Mouse (Mus musculus): ENCODE measurements at regions not wholly inside any gene's neighbourhood (a gene's known extent, or its start where the extent isn't known, plus 50 kb on each side); places are given as distances from the start of the nearest gene placed in this dataset.
A peak's percentile ranks its signal among the peaks of the same experiment; 100 is the strongest.

DNA sequence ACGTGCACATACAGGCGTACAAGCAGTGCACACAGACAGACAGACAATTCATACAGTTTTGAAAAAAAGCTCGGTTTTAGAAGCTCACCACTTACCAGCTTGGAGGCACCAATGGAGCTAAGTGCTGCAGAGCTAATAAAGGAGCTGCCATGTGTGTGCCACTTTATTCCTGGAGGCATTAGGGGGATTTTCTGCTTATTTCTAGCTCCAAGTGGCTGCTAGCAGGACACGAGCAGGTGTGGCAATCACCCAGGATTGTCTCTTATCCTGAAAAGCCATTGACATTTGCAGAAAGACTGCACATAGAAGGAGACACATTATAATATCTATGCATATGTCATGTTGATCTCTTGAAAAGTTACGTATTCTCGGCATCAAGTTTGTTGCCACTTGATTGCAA is 472.5 kb downstream of the Slc4a3 start:
- Histone ChIP-seq H3K9ac (no peak overlapping the region), H3K4me2 (replicated peaks) (no peak overlapping the region), H3K4me1 (no peaks in the 10 kb centered on the region), H3K27me3 (no peaks in the 10 kb centered on the region), H3K36me3 (no peaks in the 10 kb centered on the region), H3K4me3 (replicated peaks) (no peak overlapping the region), H3K9me3 (replicated peaks) (no peaks in the 10 kb centered on the region), H3K27ac (replicated peaks) (no peak overlapping the region)
- 70% methylated on average over 6 of the region's 6 CpGs for WGBS
- ATAC-seq (ENCODE audit: insufficient number of reproducible peaks, low FRiP score, low TSS enrichment, low read depth): no peak

DNA sequence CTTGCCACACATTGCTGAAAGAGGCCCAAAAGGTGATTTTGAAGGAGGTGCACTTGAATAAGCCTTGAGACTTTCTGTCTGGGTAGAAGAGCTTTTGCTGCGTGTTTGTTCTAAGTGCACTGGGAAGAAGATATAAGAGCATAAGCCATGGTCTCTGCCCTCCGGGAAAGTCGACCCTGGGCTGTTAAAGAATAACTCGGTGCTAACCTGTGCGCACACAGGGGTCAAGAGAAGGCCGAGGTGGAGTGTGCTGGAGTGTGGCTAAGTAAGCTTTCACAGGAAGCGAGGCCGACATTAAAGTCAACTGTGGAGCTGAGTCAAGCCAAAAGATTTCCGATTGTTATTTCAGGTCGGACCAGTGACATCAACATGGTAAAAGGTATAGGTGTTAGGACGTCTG is 473.0 kb downstream of the Slc4a3 start:
- Histone ChIP-seq H3K9ac (no peak overlapping the region), H3K4me2 (replicated peaks) (no peak overlapping the region), H3K27ac (replicated peaks) (no peak overlapping the region), H3K4me1 (no peaks in the 10 kb centered on the region), H3K9me3 (replicated peaks) (no peaks in the 10 kb centered on the region), H3K27me3 (no peaks in the 10 kb centered on the region), H3K36me3 (no peaks in the 10 kb centered on the region), H3K4me3 (replicated peaks) (no peak overlapping the region)
- 73% methylated on average over 11 of the region's 11 CpGs for WGBS
- no peak for ATAC-seq (ENCODE audit: insufficient number of reproducible peaks, low FRiP score, low TSS enrichment, low read depth)

DNA sequence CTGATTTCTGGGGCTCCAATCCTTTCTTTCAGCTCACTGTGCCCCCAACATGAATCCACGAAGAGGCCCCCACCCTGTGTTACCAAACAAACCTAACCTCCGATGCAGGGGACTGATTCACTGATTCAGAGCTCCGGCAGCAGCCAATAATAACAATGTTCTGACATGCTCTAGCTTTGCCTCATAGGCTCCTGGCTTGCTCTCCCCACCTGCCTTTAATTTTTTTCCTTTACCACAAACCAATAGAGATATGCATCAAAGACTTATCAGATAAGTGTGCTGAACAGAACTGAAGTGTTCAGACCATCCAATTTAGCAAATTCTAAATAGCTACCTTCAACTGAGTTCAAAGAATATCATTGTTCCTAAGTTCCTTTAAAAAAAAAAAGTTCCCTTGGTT is 478.6 kb downstream of the Slc4a3 start:
- peaks cover 9% of the 10 kb centered on the region for H3K4me1 ChIP-seq
- H3K36me3 ChIP-seq: no peaks in the 10 kb centered on the region
- no peak for ATAC-seq (ENCODE audit: insufficient number of reproducible peaks, low FRiP score, low TSS enrichment, low read depth)
- H3K4me3 ChIP-seq (replicated peaks): no peak overlapping the region
- no peaks in the 10 kb centered on the region for H3K27me3 ChIP-seq
- H3K4me2 ChIP-seq (replicated peaks): no peak overlapping the region
- no peaks in the 10 kb centered on the region for H3K9me3 ChIP-seq (replicated peaks)
- 18% methylated on average over 3 of the region's 3 CpGs for WGBS
- H3K27ac ChIP-seq (replicated peaks): peak overlapping the region; percentile 14; the same call in 1 of the 2 replicates
- H3K9ac ChIP-seq: no peak overlapping the region

DNA sequence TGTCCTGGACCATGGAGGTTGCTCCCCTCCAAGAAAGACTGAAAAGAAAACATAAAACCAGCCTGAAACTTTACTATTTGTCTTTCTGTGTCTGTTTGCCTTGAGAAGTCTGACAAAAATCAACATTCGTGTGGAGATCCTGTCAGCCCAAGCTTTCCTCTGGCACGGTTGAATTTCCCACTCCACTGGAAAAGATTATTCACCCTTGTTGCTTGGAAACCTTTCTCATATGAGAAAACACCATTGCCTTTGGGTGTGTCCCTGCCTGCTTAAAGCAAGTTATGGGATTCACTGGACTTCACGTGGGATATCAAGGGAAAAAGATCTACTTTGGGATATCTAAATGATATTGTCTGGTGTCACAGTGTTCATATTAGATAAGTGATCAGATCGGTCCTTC is 479.3 kb downstream of the Slc4a3 start:
- Histone ChIP-seq H3K9me3 (replicated peaks) (no peaks in the 10 kb centered on the region), H3K4me1 (peaks cover 9% of the 10 kb centered on the region), H3K4me3 (replicated peaks) (no peak overlapping the region), H3K27ac (replicated peaks) (peak overlapping the region; percentile 65; the same call in 1 of the 2 replicates), H3K9ac (no peak overlapping the region), H3K4me2 (replicated peaks) (no peak overlapping the region), H3K27me3 (no peaks in the 10 kb centered on the region), H3K36me3 (no peaks in the 10 kb centered on the region)
- 43% methylated on average over 4 of the region's 4 CpGs for WGBS
- no peak for ATAC-seq (ENCODE audit: insufficient number of reproducible peaks, low FRiP score, low TSS enrichment, low read depth)

DNA sequence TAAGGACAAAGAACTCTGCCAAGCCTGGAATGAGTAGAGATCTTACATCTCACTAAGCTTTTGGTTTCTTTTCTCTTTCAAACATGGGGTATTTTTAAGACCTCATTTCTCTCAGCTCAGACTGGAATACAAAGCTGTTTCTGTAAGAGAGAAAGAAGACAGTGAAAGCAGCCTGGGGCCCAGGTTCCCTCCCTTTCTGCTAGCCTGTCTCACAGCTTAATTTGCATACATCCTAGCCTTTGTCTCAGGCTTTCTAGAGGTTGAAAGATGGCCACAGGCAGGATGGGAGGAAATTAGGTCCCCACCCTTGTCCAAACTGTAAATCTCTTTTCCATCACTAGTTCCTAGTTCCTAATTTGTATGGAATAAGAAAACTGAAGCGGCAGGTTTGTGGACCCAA is 483.0 kb downstream of the Slc4a3 start:
- H3K4me2 ChIP-seq (replicated peaks): no peak overlapping the region
- no peaks in the 10 kb centered on the region for H3K9me3 ChIP-seq (replicated peaks)
- no peaks in the 10 kb centered on the region for H3K27me3 ChIP-seq
- 70% methylated on average over 1 of the region's 1 CpGs for WGBS
- no peak overlapping the region for H3K9ac ChIP-seq
- no peak overlapping the region for H3K4me3 ChIP-seq (replicated peaks)
- ATAC-seq (ENCODE audit: insufficient number of reproducible peaks, low FRiP score, low TSS enrichment, low read depth): no peak
- H3K4me1 ChIP-seq: peaks cover 9% of the 10 kb centered on the region
- H3K36me3 ChIP-seq: no peaks in the 10 kb centered on the region
- H3K27ac ChIP-seq (replicated peaks): no peak overlapping the region

DNA sequence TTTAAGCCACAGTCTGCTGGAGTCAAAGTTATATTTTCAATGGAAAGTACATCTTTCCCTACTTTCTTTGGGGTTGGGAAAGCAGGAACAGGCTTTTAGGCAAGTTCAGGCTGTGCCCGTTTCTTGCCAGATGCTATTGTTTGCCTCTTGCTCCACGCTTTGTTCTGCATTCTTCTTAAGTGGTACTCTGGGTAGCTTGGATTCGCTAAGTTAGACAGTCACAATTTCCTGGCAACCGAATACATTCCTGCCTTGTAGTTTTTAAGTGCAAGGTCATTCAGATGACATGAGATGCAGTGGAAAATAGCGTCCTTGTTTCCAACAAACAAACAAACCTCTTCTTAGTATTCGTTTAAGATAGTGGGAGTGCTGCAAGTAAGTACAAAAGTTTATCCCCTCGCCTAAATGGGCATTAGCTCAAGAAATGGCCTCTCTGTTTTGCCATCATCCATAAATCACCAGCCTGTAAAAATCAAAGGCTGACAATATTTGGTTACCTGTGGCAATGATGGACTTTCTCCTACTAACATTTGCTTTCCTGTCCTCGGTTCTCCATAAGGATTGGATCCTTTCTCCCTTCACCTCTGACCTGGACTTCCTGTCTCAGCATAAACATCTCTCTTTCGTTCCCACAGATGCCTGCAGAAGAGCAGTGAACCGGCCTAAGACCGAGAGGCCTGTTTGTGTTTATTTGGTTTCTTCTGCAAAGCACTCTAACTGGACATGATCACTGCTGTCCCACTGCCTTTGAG is 485.3 kb downstream of the Slc4a3 start:
- Histone ChIP-seq H3K27me3 (no peaks in the 10 kb centered on the region), H3K9ac (no peak overlapping the region), H3K4me2 (replicated peaks) (no peak overlapping the region), H3K27ac (replicated peaks) (no peak overlapping the region), H3K4me3 (replicated peaks) (no peak overlapping the region), H3K9me3 (replicated peaks) (no peaks in the 10 kb centered on the region), H3K36me3 (no peaks in the 10 kb centered on the region), H3K4me1 (no peaks in the 10 kb centered on the region)
- ATAC-seq (ENCODE audit: insufficient number of reproducible peaks, low FRiP score, low TSS enrichment, low read depth): no peak
- WGBS: 41% methylated on average over 11 of the region's 11 CpGs

DNA sequence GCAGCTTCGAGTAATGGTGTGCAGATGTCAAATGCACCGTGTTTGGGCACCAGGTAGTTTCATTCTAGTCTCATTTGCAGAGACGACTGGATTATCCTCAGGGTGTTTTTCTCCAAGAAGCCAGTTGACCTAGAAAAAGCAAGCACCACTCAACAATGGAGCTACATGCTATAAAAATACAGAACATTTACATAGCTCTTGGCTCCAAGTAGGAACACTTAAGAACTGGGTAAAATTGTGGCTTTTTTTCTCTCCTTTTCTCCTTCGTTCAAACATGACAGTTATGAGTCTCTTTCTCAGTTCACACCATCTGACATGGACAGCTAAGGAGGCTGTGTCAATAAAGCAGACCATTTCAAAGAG is 485.8 kb downstream of the Slc4a3 start:
- no peak overlapping the region for H3K4me2 ChIP-seq (replicated peaks)
- H3K27ac ChIP-seq (replicated peaks): no peak overlapping the region
- H3K27me3 ChIP-seq: no peaks in the 10 kb centered on the region
- no peak for ATAC-seq (ENCODE audit: insufficient number of reproducible peaks, low FRiP score, low TSS enrichment, low read depth)
- no peak overlapping the region for H3K4me3 ChIP-seq (replicated peaks)
- WGBS: 24% methylated on average over 4 of the region's 4 CpGs
- H3K9me3 ChIP-seq (replicated peaks): no peaks in the 10 kb centered on the region
- H3K9ac ChIP-seq: no peak overlapping the region
- no peaks in the 10 kb centered on the region for H3K36me3 ChIP-seq
- no peaks in the 10 kb centered on the region for H3K4me1 ChIP-seq

DNA sequence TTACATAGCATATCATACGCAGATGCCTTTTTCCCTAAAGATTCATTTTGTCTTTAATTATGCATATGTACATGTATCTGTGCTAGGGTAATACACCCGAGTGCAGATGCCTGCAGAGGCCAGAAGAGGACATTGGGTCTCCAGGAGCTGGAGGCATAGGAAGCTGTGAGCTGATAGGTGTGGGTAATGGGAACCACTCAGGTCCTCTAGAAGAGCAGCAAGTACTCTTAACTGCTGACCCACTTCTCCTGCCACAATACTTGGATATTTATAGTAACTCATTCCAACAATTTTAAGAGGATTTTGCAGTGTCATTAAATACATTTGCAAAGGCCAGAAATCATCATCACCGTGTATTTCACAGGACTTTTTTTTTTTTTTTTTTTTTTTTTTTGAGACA is 486.6 kb downstream of the Slc4a3 start:
- Histone ChIP-seq H3K27ac (replicated peaks) (no peak overlapping the region), H3K4me3 (replicated peaks) (no peak overlapping the region), H3K9ac (no peak overlapping the region), H3K27me3 (no peaks in the 10 kb centered on the region), H3K9me3 (replicated peaks) (no peaks in the 10 kb centered on the region), H3K4me1 (no peaks in the 10 kb centered on the region), H3K36me3 (no peaks in the 10 kb centered on the region), H3K4me2 (replicated peaks) (no peak overlapping the region)
- ATAC-seq (ENCODE audit: insufficient number of reproducible peaks, low FRiP score, low TSS enrichment, low read depth): no peak
- WGBS: 82% methylated on average over 3 of the region's 3 CpGs

DNA sequence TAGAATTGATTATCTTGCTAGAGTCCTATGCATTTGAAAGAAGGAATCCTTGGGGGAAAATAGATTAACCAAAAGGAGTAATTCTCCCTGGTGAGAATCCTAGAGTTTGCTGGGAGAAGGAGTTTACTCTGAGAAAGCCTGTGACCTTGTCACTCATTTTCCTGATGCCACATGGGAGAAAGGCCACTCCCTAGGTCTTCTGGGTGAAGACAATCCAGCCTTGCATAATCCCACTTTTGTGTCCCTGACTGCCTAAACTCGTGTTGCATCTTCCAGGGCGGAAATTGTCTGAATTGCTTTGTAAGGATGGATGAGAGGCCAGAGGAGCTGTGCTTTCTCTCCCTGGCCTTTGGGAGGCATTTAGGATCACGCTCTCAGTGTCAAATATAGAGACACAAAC is 490.2 kb downstream of the Slc4a3 start:
- H3K4me2 ChIP-seq (replicated peaks): no peak overlapping the region
- H3K4me3 ChIP-seq (replicated peaks): no peak overlapping the region
- no peaks in the 10 kb centered on the region for H3K4me1 ChIP-seq
- no peak for ATAC-seq (ENCODE audit: insufficient number of reproducible peaks, low FRiP score, low TSS enrichment, low read depth)
- H3K9me3 ChIP-seq (replicated peaks): no peaks in the 10 kb centered on the region
- no peaks in the 10 kb centered on the region for H3K27me3 ChIP-seq
- no peaks in the 10 kb centered on the region for H3K36me3 ChIP-seq
- no peak overlapping the region for H3K9ac ChIP-seq
- 50% methylated on average over 3 of the region's 3 CpGs for WGBS
- H3K27ac ChIP-seq (replicated peaks): no peak overlapping the region

DNA sequence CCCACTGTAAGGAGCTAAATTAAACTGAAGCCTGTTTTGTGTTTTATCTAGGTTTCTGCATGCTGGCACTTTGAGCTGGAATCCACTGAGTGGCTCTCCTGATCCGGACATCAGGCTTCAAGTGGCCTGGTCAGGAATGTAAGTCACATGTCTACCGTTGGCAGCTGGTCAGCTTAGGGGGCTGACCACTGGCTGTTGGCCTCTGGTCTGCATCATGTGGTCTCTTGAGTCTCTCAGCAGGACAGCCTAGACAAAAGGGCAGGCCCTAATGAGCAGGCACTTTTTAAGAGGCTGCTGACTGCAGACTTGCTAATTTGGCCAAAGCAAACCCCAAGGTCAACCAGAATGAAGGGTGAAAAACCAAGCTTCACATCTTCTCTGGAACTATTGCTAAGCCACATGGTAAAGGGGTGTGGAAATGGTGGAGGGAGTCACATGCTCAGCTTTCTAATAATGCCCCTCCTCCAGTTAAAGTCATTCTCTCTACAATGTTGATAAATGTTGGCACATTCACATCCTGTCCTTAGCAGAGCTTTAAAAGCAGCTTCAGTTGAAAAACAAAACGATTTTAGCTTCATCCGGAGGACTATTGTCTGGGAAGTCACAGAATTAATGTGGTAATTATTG is 493.1 kb downstream of the Slc4a3 start:
- Histone ChIP-seq H3K36me3 (no peaks in the 10 kb centered on the region), H3K4me1 (no peaks in the 10 kb centered on the region), H3K4me2 (replicated peaks) (no peak overlapping the region), H3K9me3 (replicated peaks) (no peaks in the 10 kb centered on the region), H3K4me3 (replicated peaks) (no peak overlapping the region), H3K27ac (replicated peaks) (no peak overlapping the region), H3K9ac (no peak overlapping the region), H3K27me3 (0 out of 2 replicates have a peak, but pooled peaks cover 2% of the 10 kb centered on the region)
- WGBS: 65% methylated on average over 4 of the region's 4 CpGs
- ATAC-seq (ENCODE audit: insufficient number of reproducible peaks, low FRiP score, low TSS enrichment, low read depth): no peak

DNA sequence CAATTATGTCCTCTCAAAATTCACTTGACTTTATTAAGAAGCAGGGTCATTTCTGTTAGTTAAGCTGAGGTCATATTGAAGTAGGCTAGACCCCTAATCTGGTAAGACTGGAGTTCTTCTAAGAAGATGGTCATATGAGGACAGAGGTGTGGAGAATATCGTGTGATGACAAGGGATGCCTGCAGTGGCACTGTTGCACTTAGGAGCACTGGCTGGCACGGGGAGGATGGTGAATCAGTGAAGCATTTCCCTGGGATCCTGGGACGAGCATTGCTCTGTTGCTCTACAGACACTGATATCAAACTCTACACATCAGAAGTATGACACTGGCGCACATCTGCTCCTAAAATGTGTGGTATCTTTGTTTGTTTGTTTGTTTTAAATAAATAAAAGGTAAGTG is 493.6 kb downstream of the Slc4a3 start:
- Histone ChIP-seq H3K36me3 (no peaks in the 10 kb centered on the region), H3K4me1 (no peaks in the 10 kb centered on the region), H3K27me3 (0 out of 2 replicates have a peak, but pooled peaks cover 3% of the 10 kb centered on the region), H3K4me2 (replicated peaks) (no peak overlapping the region), H3K4me3 (replicated peaks) (no peak overlapping the region), H3K9me3 (replicated peaks) (no peaks in the 10 kb centered on the region), H3K9ac (no peak overlapping the region), H3K27ac (replicated peaks) (no peak overlapping the region)
- no peak for ATAC-seq (ENCODE audit: insufficient number of reproducible peaks, low FRiP score, low TSS enrichment, low read depth)
- 89% methylated on average over 4 of the region's 4 CpGs for WGBS

DNA sequence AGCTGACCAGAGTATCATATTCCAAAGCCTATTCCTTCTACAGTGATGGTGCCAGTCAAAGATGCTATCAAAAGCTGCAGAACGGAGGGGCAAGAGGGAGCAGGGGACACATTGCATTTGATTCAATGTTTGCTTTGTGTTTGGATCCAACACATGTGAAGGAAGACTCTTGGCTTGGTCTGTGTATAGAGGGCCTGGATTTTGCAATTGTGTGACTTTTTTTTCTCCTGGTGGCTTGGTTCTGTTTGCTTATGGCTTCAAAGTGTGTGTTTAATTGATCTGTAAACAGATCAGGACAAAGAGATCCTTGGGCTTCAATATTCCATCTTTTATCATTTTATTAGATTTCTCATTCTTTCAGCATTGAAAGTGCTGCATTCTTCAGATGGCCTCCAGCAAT is 504.2 kb downstream of the Slc4a3 start:
- WGBS: 66% methylated on average over 1 of the region's 1 CpGs
- H3K9me3 ChIP-seq (replicated peaks): no peaks in the 10 kb centered on the region
- H3K4me2 ChIP-seq (replicated peaks): no peak overlapping the region
- H3K9ac ChIP-seq: no peak overlapping the region
- H3K4me1 ChIP-seq: peaks cover 7% of the 10 kb centered on the region; the same call in 1 of the 2 replicates
- ATAC-seq (ENCODE audit: insufficient number of reproducible peaks, low FRiP score, low TSS enrichment, low read depth): no peak
- H3K27ac ChIP-seq (replicated peaks): no peak overlapping the region
- no peaks in the 10 kb centered on the region for H3K27me3 ChIP-seq
- H3K36me3 ChIP-seq: no peaks in the 10 kb centered on the region
- no peak overlapping the region for H3K4me3 ChIP-seq (replicated peaks)
